Mouse (Mus musculus): ENCODE measurements around the gene Spaca3.

DNA sequence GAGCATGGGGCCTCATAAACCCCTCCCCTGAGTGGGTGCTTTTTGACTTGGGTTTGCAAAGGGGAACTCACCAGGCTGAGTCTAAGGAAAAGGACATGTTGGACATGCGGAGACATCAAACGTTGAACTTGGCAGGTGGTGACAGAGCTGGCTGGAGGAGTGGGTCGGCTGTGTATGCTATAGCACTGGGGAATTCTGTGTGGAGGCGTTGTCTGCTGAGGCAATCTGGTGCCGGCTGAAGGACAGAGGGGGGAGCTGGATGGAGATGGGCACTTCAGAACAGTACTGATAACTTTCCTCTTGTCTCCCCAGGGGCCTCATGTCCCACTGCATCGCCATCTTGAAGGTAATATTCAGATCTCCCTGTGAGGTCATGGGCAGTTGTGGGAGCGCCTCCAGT lies 42.8 kb upstream of the Spaca3 start:
- TF ChIP-seq POLR2A (IDR thresholded peaks at IDR 0.05; ENCODE audit: insufficient read depth, low read length) (no peak), CTCF (IDR thresholded peaks at IDR 0.05; ENCODE audit: low read depth, low read length) (no peak)
